Mouse (Mus musculus): ENCODE data around the gene Ggt6.

- TF ChIP-seq CTCF (IDR thresholded peaks at IDR 0.05; ENCODE audit: extremely low read depth, insufficient read depth, low read length) (no peak), POLR2A (IDR thresholded peaks at IDR 0.05; ENCODE audit: extremely low read depth, insufficient read depth, low read length) (no peak)
These were observed 40.8 kb downstream of the Ggt6 start for GRCm38 (mm10) chr11:72476074-72476625.
